Mouse (Mus musculus) lung, postnatal 10 days (tissue): ENCODE data around the gene Scpep1.
"Not testable (repeated sequence)": the region's sequence is repeated elsewhere in the genome, so short reads cannot be mapped to it uniquely, and the experiment has no call there.

Experiments
- DNase-seq: peaks from one replicate; pipeline ENCODE4 v3.0.0; 2021

The Scpep1 gene

DNA sequence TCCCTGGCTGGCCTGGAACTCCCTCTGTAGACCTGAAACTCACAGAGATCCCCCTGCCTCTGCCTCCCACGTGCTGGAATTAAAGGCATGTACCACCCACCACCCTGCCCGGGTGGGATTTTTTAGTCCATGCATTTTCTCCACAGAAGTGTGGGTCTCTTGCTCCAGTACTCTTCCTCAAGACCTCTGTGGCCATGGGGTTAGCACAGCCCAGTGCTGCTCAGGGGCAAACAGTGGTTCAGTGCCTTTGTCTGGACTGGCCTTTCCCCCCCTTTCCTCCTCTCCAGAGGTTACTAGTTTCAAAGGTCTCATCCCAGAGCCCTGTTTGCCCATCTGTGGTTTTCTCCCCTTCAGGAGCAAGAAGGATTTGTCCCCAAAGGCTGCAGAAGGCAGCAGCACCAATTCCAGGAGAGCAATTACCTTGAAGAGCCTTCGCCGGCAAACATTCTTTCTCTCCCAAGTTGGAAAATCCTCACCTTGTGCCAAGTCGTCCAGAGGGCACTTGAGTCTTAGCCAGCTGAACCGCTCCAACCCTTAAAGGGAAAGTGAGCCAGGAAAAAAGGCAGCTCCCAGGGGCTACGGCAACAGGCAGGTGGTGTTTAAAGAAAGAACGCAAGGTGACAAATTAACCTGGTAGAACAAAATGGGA lies 45.8 kb downstream of the Scpep1 start:
- peak; percentile 83 for DNase-seq

DNA sequence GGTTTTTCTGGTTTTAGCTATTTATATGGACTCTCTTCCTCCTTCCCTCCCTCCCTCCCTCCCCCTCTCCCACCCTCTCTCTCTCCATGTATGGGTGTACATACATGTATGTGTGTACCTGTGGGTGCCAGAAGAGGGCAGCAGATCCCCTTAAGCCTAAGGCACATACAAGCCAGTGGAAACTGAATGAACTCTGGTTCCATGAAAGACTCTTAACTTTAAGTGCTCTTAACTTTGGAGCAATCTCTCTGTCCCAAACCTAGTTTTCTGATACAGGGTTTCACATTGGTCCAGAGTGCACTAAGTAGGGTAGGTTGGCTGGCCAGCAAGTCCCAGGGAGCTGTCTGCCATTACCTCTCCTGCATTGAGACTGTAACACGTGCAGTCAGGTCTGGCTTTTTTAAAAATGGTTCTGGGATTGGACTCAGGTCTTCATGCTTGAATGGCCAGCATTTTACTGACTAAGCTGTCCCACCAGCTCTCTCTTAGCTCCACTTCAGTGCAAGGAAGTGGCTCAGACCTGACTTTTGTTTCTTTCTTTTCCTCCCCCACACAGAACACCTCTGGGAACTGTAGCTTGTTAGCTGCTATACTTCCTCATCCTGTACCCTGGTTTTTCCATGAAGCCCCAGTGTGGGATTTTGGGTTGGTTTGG lies 46.6 kb downstream of the Scpep1 start:
- DNase-seq = peak; percentile 84

DNA sequence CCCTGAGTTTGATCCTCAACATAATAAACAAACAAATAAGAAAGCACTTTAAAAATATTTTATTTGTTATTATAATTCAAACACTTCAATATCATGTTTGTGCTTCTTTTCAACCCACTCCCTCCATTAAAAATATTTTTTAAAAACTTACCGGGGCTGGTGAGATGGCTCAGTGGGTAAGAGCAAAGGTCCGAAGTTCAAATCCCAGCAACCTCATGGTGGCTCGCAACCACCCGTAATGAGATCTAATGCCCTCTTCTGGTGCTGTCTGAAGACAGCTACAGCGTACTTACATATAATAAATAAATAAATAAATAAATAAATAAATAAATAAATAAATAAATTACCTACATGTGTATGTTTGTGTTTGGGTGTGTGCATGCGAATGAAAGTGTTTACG lies 47.4 kb downstream of the Scpep1 start:
- no peak for DNase-seq

DNA sequence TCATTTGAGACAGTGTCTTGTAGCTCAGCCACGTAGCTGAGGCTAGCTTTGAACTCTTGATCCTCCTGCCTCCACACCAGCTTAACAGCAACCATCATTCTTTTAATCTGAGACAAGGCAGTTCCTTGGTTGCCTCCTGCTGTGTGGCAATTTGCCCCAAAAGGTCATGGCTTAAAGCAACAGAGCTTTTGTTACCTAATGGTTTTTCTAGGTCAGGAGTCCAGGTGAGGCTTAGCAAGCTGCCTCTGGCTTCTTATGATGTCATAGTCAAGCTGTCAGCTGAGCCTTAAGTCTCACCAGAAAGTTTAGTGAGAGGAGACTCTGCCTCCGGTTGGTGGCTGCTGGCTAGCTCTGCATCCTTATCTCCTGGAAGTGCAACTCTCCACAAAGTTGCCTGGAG lies 49.6 kb downstream of the Scpep1 start:
- no peak for DNase-seq

DNA sequence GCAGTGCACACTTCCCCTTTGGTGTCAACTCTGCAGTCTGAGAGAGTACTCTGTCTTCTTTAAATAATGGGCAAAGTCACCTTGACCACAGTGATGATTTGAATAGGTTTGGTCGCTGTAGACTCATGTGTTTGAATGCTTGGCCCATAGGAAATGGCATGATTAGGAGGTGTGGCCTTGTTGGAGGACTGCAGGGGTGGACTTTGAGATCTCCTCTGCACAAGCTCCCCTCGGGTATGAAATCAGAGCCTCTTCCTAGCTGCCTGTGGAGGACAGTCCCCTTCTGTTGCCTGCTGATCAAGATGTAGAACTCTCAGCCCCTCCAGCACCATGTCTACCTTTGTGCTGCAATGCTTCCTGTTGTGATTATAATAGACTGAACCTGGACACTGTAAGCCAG lies 51.2 kb downstream of the Scpep1 start:
- no peak for DNase-seq

DNA sequence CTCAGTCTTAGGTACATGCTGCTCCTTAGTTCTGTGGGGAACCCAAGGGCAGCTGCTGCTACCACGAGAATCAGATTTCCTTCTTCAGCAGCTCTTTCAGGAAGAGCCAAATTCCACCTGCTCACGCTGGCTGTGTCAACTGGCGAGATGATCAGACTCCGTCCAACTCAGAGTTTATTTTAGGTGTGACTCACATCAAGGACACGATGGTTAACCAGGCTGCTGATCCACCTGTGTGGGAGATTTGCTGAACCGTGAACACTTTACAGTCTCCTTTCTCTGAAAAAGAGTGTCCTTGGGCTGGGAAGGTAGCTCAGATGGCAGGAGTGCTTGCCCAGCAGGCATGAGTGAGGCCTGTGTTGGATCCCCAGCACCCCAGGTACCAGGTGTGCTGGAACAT lies 52.5 kb downstream of the Scpep1 start:
- no peak for DNase-seq

DNA sequence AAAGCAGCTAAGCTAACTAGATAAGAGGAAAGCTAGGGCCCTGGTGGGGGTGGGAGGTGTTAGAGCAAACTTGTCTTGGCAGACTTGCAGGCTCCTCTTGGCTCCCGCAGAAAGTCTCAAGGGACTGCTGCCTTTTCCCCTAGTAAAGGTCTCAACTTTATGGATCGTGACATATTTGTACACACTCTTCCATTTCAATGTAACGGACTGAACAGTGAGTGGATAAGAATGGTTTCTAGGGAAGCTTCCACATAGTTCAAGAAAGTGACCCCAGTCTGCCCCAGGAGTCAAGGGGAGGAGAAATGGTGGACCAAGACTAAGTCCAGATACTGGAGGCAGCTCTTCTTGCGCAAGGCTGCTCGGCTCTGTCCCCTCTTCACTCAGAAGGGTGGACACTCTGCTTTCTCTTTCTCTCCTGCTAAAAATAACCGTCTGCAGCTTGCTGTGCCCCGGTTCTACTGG lies 53.9 kb downstream of the Scpep1 start:
- peak; percentile 53 for DNase-seq

DNA sequence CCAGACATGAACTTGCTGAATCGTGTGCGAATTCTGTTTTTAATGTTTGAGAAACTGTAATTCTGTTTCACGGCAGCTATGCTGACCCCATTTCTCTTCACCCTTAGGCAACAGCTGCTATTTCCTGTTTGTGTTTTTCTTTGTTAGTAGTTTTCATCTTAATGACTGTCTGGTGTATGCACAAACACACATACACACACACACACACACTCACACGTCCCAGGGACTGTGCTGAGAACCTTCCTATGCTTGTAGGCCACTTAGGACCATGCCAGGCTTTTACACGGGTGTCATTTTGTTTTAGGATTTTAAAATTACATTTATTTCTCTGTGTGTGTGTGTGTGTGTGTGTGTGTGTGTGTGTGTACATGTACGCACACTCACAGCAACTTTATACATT lies 55.7 kb downstream of the Scpep1 start:
- DNase-seq = no peak

DNA sequence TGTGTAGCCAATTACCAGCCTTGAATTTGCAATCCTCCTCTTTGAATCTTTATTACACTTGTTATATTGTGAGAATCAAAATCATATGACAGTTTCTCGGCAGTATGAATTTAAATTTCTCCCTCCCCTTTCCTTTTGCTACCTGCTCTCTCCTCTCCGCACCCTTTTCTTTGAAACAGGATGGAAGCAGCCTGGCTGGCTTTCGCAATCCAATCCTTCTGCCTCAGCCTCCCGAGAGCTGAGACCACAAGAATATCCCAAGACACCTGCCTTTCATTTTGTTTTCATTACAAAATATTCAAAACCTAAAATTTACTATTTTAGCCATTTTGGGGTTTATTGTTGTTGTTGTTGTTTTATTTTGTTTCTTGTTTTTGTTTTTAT lies 56.9 kb downstream of the Scpep1 start:
- no peak for DNase-seq

DNA sequence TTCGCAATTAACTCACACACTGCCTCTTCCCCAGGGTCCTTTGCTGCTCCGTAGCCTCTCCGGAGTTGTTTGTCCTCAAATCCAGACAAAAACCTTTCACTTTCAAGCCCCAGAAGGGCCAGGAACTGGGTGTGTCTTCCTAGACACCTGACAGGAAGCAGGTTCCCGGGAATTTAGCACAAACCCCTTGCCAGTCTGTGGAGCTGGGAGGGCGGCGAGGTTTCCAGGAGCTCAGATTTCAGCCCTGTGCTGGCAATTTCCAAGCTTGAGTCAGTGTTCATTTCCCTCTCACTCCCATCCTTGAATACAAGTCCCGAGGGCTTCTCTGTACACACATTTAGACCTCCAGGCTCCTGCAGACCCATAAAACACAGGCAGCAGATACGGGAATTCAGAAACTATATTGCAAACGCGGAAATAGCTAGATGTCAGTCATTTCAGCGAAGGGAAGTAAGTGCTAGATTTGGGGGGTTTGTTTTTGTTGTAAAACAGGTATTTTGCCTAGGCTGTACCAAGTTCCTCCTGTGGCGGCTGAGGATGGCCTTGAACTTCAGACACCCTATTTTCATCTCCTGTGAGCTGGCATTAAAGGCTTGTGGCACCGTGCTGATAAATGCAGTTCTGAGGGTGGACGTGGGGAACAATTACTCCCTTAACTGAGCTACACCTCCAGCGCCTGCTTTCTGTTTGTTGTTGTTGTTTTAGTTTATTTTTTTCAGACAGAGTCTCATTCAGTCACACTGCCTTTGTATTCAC lies 57.5 kb downstream of the Scpep1 start:
- peak; percentile 30 for DNase-seq

DNA sequence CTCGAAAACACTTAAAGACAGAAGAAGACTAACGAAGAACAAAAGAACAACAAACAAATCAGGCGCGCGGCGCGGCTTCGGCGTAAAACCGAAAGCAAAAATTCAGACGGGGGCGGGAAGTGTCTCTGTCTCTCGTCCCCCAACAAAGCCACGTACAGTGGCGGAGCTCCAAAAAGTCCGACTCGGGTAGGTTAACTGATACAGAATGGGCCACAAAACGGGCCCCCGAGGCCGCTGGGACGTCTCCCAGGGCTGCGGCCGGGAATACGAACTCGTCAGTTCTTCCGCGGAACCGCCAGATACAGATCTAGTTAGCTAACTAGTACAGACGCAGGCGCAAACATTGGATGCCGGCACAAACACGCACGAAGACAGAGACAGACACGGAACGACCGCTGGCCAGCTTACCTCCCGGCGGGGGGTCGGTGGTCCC lies 59.4 kb downstream of the Scpep1 start:
- DNase-seq = not testable (repeated sequence)

DNA sequence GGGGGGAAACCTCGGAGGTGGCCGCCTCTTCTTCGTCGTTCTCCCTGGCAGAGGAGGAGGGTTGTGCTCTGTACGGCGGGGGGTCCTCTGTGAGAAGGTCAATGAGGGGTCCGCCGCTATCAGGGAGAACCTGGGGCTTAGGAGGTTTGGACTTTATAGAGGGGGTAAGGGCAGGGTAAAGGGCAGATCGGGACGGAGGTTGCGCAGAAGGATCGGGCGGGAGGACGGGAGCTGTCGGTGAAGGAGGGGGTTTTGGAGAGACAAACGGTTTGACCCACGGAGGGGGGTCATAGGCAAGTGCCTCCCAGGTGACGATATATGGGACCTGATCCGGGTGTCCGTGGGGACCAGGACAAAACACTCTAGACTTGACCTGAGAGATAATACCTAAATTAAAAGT lies 60.0 kb downstream of the Scpep1 start:
- DNase-seq = peak; percentile 33

DNA sequence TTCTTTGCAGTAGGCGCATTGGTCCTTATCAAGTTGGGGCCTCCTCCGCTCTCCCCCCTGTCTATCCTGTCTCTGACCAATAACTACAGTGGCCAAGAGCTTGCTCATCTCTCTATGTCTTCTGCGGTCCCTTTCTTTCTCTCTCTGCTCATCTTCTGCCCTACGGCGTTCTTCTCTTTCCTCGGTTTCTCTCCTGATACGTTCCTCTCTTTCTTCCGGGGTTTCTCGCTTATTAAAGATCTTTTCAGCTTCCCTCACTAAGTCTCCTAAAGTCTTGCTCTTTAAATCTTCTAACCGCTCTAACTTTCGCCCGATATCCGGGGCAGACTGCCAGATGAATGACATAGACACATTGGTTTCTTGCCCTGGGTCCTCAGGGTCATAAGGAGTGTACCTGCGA lies 61.0 kb downstream of the Scpep1 start:
- DNase-seq = not testable (repeated sequence)

DNA sequence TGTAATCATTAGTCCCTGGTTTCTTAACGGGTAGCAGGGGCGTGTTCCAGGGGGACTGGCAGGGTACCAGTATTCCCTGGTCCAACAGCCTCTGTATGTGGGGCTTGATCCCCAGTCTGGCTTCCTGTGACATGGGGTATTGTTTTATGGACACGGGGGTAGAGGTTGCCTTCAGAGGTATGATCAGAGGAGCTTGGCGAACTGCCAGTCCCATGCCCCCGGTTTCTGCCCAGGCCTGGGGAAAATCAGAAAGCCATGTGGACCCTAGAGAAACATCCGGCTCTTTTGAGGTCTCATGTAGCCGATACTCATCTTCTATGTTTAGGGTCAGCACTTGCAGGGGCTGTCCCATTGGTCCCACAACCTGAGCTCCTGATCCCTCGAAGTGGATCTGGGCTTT lies 61.8 kb downstream of the Scpep1 start:
- DNase-seq = not testable (repeated sequence)

DNA sequence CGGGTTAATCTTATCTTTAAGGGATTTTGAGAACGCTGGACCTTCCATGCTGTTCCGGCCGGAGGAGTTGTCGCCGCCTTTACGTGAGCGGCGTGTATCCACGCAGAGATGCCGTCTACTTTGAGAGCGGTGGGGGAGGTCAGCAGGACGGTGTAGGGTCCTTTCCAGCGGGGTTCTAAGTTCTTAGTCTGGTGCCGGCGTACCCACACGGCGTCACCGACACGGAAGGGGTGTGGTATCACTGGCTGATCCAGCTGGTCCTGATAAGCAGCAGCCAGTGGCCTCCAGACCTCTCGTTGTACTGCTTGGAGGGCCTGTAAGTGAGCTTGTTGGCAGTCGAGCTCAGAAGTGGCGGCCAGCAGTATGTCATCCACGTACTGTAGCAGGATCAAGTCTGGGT lies 62.5 kb downstream of the Scpep1 start:
- not testable (repeated sequence) for DNase-seq

DNA sequence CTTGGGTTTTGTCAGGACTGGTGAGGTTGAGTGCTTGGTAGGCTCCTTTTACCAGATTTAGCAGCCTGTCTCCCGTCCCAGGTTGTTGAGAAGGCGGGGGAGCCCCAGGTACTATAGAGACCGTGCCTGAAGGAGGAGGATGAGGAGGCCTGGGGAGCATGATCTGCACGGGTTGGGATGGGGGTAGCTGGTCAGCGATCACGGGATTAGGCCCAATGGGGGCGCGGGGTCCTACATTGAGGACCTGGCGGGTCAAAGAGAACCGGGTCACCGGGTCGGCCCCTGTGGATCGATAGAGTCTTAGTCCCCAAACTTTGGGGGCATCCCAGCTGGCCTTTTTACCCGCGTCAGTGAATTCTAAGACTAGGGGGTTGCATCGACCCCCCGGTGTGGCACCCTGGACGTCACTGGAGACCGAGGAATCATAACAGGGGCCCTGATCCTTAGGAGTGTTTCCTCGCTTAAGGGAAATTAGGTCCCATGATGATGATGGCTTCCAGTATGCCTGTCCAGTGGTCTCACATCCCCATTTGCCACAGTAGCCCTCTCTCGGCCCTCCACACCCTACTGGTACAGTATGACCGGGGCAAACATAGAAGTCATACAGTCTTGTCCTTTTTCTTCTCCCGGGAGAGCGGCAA lies 63.2 kb downstream of the Scpep1 start:
- DNase-seq = peak; percentile 55

DNA sequence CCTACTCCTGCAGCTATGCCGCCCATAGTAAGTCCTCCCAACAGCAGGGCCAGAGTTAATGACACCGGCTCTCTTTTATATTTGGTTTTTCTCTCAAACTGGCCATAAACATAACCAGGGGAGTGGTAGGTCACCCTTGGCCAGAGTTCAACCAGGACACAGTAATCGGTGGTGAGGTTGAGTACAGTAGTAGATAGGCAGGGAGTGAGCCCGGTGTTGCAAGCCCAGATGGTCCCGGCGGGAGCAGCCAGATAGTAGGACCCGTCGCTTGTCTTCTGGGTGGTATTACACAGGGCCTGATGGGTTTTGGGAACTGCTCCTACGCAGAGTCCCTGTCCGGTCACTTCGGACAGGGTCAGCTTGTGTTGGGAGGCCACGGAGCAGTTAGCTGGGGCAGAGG lies 63.8 kb downstream of the Scpep1 start:
- not testable (repeated sequence) for DNase-seq

DNA sequence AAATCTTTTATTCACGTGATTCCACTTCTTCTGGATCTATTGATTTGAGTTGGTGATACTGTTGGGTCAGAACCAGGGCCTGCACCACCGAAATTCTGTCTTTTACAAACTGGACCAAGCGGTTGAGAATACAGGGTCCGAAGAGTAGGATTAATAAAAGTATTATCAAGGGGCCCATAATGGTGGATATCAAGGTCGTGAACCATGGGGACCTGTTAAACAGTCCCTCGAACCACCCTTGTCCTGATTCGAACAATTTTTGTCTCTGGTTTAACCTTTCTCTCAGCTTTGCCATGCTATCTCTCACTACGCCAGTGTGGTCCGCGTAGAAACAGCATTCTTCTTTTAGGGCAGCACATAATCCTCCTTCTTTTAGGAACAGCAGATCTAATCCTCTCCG lies 64.4 kb downstream of the Scpep1 start:
- DNase-seq = not testable (repeated sequence)

DNA sequence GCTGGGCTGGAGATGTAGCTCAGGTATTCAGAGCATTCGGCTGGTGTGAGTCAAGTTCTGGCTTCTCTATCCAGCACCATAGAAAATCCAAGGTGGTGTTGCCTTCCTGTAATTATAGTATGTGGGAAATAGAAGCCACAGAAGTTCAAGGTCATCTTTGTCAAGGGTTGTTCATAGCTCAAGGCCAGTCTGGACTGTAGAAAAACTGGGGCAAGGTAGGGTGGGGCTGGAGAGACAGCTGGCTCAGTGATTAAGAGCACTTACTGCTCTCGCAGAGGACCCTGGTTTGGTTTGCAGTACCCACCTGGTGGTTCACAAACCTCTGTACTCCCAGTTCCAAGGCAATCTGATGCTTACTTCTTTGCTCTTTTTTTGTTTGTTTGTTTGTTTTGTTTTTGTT lies 66.3 kb downstream of the Scpep1 start:
- DNase-seq = no peak

DNA sequence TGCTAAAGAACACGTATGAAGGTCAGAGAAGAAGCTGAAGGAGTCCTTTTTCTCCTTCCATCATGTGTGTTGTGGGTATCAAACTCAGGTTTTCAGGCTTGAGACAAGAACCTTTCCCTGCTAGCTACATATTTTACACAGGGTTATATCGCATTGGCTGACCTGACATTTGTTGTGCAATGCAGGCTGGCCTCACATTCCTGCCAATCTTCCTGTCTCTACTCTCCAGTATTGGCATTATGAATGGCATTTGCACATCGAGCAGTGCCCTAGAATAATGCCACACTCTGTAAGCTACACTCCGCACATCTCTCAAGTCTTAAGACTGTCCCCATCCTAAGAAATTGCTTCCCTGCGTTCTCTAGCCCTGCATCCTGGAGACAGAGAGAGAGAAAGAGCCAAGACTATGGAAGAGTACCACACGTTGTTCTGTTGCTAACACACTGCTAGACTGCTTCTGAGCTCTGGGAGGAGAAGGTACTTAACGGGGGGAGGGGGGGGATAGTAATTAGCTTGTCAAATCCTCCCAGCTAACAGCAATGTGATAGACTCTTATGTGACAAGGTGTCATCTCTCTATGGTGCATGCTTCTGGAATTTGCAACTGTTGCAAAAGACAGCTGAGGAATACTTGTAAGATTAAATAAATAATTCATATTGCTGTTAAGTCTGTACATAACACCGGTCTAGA lies 70.7 kb downstream of the Scpep1 start:
- DNase-seq = no peak

DNA sequence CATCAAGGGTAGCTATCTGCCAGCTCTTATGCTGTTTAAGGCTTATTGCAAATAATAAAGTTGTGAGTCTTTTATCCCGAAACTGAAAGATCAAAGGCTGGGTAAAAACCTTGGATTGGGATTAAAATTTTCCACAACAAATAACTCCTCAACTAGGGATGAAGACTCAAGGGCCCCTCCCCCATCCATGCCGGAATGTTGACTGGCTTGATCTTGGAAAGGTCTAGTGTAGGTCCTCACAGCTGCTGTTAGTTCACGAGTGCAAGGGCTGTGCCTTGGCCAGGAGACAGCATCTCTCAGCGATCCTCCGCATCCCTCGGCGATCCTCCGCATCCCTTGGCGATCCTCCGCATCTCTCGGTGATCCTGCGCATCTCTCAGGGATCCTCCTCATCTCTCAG lies 77.3 kb downstream of the Scpep1 start:
- no peak for DNase-seq
